Mouse (Mus musculus): ENCODE results near the gene Kctd18. TPM values are rescaled to one million over a fixed set of nuclear protein-coding genes. Genes with fewer than 3 reads are reported as not detected.
"Not testable (repeated sequence)": the region's sequence is repeated elsewhere in the genome, so short reads cannot be mapped to it uniquely, and the experiment has no call there.

Kctd18 gene
- total and polyA plus RNA-seq, 2 experiments from 2014 or later: 26.0 to 27.2 TPM

DNA sequence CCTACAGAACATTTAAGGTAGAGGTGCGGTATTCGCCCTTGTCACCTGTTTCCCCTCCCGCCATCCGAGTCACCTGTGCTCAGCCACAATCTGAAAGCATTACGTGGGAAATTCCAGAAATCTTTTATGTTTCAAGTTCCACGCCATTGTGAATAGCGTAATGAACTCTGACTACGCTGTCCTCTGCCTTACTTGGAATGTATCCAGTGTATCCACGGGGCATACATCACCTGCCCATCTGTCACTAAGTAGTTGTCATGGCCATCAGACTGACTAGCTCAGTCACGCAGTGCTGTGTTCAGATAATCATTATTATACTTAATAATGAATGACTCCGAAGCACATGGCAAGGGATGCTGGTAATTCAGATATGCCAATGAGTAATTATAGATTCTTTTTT is 36.8 kb upstream of the Kctd18 start:
- ATAC-seq: 0 out of 2 replicates have a peak, but pooled peaks have one; percentile 45
- 62% methylated on average over 11 of the region's 11 CpGs for WGBS
- Histone ChIP-seq H3K4me3 (ENCODE audit: low read length) (no peak overlapping the region), H3K9ac (replicated peaks; ENCODE audit: low read length) (no peak overlapping the region), H3K4me2 (ENCODE audit: low read depth, low read length) (no peak overlapping the region), H3K4me1 (ENCODE audit: insufficient read depth, low read length) (no peaks in the 10 kb centered on the region; the same call in 1 of the 2 replicates), H3K36me3 (ENCODE audit: insufficient read depth, low read length) (no peaks in the 10 kb centered on the region), H3K27ac (no peak overlapping the region), H3K9me3 (ENCODE audit: low read length) (no peaks in the 10 kb centered on the region), H3K27me3 (ENCODE audit: insufficient read depth, low read length) (no peaks in the 10 kb centered on the region)
- no peak for TF ChIP-seq CTCF (IDR thresholded peaks at IDR 0.05; ENCODE audit: low read depth)
- peak; percentile 28 for DNase-seq (ENCODE audit: low spot score)

DNA sequence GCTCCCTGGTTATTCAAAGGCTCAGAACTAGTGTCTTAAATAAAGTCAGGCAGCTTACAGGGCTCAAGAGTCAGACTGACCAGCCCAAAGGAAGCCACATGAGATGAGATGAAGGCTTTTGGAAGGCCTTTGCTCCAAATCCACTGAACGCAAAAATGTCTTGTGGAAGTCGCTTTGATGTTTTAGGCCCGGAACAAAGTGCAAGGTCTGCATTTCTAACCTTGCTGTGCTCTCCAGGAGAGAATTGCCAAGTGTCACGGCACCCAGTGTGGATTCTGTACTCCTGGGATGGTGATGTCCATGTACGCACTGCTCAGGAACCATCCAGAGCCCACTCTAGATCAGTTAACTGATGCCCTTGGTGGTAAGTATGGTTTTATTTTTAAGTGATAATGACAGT is 30.4 kb upstream of the Kctd18 start:
- ATAC-seq (no peak), DNase-seq (ENCODE audit: low spot score) (no peak)
- no peak overlapping the region for H3K4me3 ChIP-seq (ENCODE audit: low read length)
- TF ChIP-seq CTCF (IDR thresholded peaks at IDR 0.05; ENCODE audit: low read depth): no peak
- H3K4me1 ChIP-seq (ENCODE audit: insufficient read depth, low read length): peaks cover 4% of the 10 kb centered on the region; the same call in 1 of the 2 replicates
- H3K4me2 ChIP-seq (ENCODE audit: low read depth, low read length): no peak overlapping the region
- no peaks in the 10 kb centered on the region for H3K27me3 ChIP-seq (ENCODE audit: insufficient read depth, low read length)
- no peaks in the 10 kb centered on the region for H3K9me3 ChIP-seq (ENCODE audit: low read length)
- no peak overlapping the region for H3K27ac ChIP-seq
- no peak overlapping the region for H3K9ac ChIP-seq (replicated peaks; ENCODE audit: low read length)
- no peaks in the 10 kb centered on the region for H3K36me3 ChIP-seq (ENCODE audit: insufficient read depth, low read length)
- WGBS: 94% methylated on average over 5 of the region's 5 CpGs

DNA sequence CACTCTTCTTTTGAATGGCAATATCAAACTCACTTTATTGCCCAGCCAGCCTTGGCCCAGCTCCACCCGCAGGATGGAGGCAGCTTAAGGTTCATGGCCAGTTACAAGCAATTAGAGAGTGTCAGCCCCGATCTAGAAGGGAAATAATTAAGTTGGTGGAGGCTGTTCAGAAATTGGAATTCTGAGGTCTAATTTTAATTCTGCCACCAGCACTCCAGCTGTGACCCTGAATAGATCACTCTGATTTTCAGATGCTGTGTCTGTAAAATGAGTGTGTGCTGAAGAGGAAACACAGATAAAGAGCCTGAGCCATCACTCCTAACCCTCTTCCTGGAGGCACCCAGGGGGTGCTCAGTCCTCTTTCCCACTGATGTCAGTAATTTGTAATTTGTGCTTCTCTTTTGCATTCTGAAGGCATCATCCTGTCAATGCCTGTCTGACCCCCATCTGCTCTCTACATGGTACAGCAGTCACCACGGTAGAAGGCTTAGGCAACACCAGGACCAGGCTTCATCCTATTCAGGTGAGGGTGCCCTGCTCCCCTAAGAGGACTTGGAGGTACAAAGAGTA is 28.1 kb upstream of the Kctd18 start:
- TF ChIP-seq CTCF (IDR thresholded peaks at IDR 0.05; ENCODE audit: low read depth): no peak
- Histone ChIP-seq H3K4me3 (ENCODE audit: low read length) (no peak overlapping the region), H3K27ac (no peak overlapping the region), H3K9ac (replicated peaks; ENCODE audit: low read length) (no peak overlapping the region), H3K36me3 (ENCODE audit: insufficient read depth, low read length) (no peaks in the 10 kb centered on the region), H3K4me2 (ENCODE audit: low read depth, low read length) (no peak overlapping the region), H3K4me1 (ENCODE audit: insufficient read depth, low read length) (peaks cover 4% of the 10 kb centered on the region; the same call in 1 of the 2 replicates), H3K9me3 (ENCODE audit: low read length) (no peaks in the 10 kb centered on the region), H3K27me3 (ENCODE audit: insufficient read depth, low read length) (no peaks in the 10 kb centered on the region)
- DNase-seq (ENCODE audit: low spot score) (peak; percentile 10), ATAC-seq (peak; percentile 47; the same call in 1 of the 2 replicates)
- WGBS: 35% methylated on average over 3 of the region's 3 CpGs

DNA sequence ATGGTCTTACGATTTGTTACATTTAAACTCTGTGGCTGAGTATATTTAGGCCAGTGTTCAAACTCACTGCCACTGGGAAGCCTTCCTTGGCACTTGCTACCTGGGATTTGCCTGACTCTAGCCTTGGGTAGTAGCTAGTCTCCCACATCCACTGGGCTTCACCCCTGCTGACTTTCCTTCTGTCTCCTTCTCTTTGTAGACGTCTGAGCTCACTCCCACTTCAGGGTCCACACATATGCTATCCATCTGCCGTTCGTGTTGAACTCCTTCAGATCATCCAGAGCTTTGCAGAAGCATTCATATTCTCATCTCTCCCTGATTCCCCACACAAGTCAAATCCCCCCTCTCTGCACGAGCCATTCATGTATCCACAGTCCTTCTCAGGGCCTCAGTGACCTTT is 26.8 kb upstream of the Kctd18 start:
- no peak for TF ChIP-seq CTCF (IDR thresholded peaks at IDR 0.05; ENCODE audit: low read depth)
- H3K4me3 ChIP-seq (ENCODE audit: low read length): no peak overlapping the region
- DNase-seq (ENCODE audit: low spot score) (peak; percentile 26), ATAC-seq (0 out of 2 replicates have a peak, but pooled peaks have one; percentile 47)
- 63% methylated on average over 5 of the region's 5 CpGs for WGBS
- no peaks in the 10 kb centered on the region for H3K9me3 ChIP-seq (ENCODE audit: low read length)
- H3K4me2 ChIP-seq (ENCODE audit: low read depth, low read length): no peak overlapping the region
- H3K27me3 ChIP-seq (ENCODE audit: insufficient read depth, low read length): no peaks in the 10 kb centered on the region
- no peak overlapping the region for H3K27ac ChIP-seq
- H3K36me3 ChIP-seq (ENCODE audit: insufficient read depth, low read length): no peaks in the 10 kb centered on the region
- no peak overlapping the region for H3K9ac ChIP-seq (replicated peaks; ENCODE audit: low read length)
- H3K4me1 ChIP-seq (ENCODE audit: insufficient read depth, low read length): peaks cover 4% of the 10 kb centered on the region; the same call in 1 of the 2 replicates

DNA sequence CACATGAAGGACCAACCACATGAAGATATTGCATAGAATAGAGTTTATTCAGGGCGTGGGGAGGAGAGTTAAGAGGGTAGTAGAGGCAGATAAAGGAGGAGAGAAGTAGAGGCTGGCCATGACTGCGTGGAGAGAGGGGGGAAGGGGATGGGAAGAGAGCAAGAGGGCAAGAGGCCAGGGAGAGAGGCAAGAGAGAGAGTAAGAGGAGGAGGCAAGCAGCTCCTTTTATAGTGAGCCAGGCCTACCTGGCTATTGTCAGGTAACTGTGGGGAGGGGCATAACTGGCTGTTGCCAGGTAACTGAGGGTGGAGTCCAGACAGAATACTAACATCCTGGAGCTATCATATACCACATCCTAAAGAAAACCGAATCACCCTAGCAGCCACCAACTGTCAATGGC is 26.3 kb upstream of the Kctd18 start:
- DNase-seq (ENCODE audit: low spot score) (no peak), ATAC-seq (no peak)
- H3K4me1 ChIP-seq (ENCODE audit: insufficient read depth, low read length): peaks cover 4% of the 10 kb centered on the region; the same call in 1 of the 2 replicates
- TF ChIP-seq CTCF (IDR thresholded peaks at IDR 0.05; ENCODE audit: low read depth): no peak
- no peak overlapping the region for H3K9ac ChIP-seq (replicated peaks; ENCODE audit: low read length)
- H3K27me3 ChIP-seq (ENCODE audit: insufficient read depth, low read length): no peaks in the 10 kb centered on the region
- WGBS: 75% methylated on average over 3 of the region's 3 CpGs
- no peaks in the 10 kb centered on the region for H3K36me3 ChIP-seq (ENCODE audit: insufficient read depth, low read length)
- no peak overlapping the region for H3K4me3 ChIP-seq (ENCODE audit: low read length)
- no peaks in the 10 kb centered on the region for H3K9me3 ChIP-seq (ENCODE audit: low read length)
- H3K27ac ChIP-seq: no peak overlapping the region
- H3K4me2 ChIP-seq (ENCODE audit: low read depth, low read length): no peak overlapping the region

DNA sequence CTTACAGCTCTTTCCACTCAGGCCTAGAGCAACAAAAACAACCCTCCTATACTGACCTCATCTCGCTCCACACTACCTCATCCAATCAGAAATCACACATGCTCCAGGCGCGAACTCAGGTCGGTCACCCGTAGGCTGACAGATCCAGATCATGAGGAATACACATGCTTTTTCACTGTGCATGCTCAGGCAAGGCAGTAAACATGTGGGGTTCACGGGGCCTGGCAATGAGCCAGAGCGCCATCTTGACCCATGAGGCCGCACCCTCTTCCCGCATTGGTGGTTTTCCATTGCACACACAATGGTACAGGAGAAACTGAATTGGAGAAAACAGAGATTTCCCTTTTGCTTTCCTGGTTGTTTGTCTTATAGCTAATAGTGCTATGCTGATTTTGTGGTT is 18.6 kb upstream of the Kctd18 start:
- not testable (repeated sequence) for H3K9ac ChIP-seq (replicated peaks; ENCODE audit: low read length); H3K4me3 ChIP-seq (ENCODE audit: low read length); H3K4me1 ChIP-seq (ENCODE audit: insufficient read depth, low read length); H3K27me3 ChIP-seq (ENCODE audit: insufficient read depth, low read length); H3K36me3 ChIP-seq (ENCODE audit: insufficient read depth, low read length); H3K4me2 ChIP-seq (ENCODE audit: low read depth, low read length); DNase-seq (ENCODE audit: low spot score); H3K27ac ChIP-seq; H3K9me3 ChIP-seq (ENCODE audit: low read length); ATAC-seq
- 95% methylated on average over 9 of the region's 9 CpGs for WGBS

DNA sequence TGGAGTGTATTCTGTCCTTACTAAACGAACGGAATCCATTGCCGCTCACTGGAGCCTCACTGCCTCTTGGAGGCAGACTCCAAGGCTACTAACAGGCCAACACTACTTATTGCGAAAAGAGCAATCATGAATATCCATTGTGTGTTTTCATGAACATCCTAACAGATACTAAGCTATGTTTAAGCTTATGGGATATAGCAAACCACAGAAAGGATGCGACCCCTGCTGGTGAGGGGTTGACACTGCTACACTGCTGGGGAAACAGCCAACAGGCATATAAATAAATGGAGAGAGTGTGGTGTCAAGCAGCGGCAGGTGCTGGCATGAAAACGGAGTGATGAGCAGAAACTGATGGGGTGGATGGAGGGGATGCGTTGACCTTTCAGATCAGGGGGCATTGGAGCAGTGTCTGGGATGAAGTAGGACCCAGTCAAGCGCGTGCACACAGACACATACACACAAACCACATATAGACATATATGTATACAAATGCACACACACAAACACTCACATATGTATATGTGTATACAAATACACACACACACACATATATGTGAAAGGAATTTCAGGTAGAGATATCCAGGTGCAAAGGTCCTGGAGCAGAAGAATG is 12.5 kb upstream of the Kctd18 start:
- H3K9me3 ChIP-seq (ENCODE audit: low read length): no peaks in the 10 kb centered on the region
- peak; percentile 90 for TF ChIP-seq CTCF (IDR thresholded peaks at IDR 0.05; ENCODE audit: low read depth)
- H3K27ac ChIP-seq: peak overlapping the region; percentile 62; the same call in 1 of the 2 replicates
- no peaks in the 10 kb centered on the region for H3K27me3 ChIP-seq (ENCODE audit: insufficient read depth, low read length)
- H3K4me3 ChIP-seq (ENCODE audit: low read length): no peak overlapping the region
- H3K9ac ChIP-seq (replicated peaks; ENCODE audit: low read length): no peak overlapping the region
- no peak overlapping the region for H3K4me2 ChIP-seq (ENCODE audit: low read depth, low read length)
- WGBS: 61% methylated on average over 10 of the region's 10 CpGs
- H3K36me3 ChIP-seq (ENCODE audit: insufficient read depth, low read length): no peaks in the 10 kb centered on the region
- ATAC-seq: peak; percentile 36; the same call in 1 of the 2 replicates
- no peaks in the 10 kb centered on the region for H3K4me1 ChIP-seq (ENCODE audit: insufficient read depth, low read length)
- DNase-seq (ENCODE audit: low spot score): peak; percentile 79
